Mouse (Mus musculus) liver, postnatal 0 days (tissue): ENCODE results near the gene Sec14l5.

Source experiments
- CTCF ChIP-seq: sonication (generic); IDR thresholded peaks from 2 replicates; pipeline ENCODE4 v1.5.1; 2016; ENCODE audit warnings: antibody characterized with exemption, low read depth
- EP300 ChIP-seq: IDR thresholded peaks from 2 replicates; pipeline ENCODE4 v1.6.1; 2016; ENCODE audit warnings: antibody characterized with exemption, low read depth, mild to moderate bottlenecking

- TF ChIP-seq CTCF, result no peak
- no peak for TF ChIP-seq EP300
These were observed 7.2 kb upstream of the Sec14l5 start for GRCm38 (mm10) chr16:5139741-5140140.
